Mouse (Mus musculus): ENCODE results near the gene Gm49384. TPM values are rescaled to one million over a fixed set of nuclear protein-coding genes. Genes with fewer than 3 reads are reported as not detected.

Gm49384 gene
- total RNA-seq, 1 experiment from 2014 or later = 6.3 TPM

DNA sequence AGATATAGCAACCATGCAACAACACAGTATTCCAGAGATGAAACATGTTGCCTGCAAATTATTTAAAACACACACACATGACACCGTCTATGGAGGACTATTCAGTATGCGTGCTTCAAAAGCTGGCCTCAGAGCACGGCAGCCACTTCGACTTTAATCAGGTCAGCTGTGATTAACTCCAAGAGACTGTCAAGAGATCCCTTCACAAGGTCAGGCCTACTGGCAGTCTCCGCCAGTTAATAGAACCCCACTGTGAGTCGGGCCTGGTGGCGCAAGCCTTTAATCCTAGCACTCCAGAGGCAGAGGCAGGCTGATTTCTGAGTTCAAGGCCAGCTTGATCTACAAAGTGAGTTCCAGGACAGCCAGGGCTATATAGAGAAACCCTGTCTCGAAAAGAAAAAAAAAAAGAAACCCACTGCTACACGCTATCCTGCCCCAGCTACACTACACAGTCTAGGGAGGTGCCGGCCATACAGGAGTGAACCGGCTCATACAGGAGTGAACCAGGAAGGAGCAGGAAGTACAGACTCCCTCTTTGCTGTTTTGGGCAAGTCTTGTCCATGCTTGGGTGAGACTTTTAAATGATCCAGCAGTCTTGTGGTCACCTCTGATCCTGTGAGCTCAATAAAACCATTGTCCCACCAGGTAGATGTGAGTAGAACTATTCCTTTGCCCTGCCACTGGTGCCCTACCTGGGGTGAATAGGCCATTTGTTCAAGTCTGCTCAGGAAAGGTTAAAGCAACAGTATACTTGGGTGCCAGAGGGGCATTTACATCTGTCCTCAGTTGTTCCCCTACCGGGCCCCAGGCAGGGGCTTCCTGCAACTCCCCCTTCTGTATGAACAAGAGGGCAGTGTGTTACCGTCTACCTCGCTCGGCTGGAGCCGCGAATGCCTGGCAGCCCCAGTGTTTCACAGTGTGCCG is 6.3 kb upstream of the Gm49384 start:
- no peak for ATAC-seq (replicated peaks; ENCODE audit: insufficient number of reproducible peaks, low FRiP score, low TSS enrichment, poor library complexity, severe bottlenecking)

DNA sequence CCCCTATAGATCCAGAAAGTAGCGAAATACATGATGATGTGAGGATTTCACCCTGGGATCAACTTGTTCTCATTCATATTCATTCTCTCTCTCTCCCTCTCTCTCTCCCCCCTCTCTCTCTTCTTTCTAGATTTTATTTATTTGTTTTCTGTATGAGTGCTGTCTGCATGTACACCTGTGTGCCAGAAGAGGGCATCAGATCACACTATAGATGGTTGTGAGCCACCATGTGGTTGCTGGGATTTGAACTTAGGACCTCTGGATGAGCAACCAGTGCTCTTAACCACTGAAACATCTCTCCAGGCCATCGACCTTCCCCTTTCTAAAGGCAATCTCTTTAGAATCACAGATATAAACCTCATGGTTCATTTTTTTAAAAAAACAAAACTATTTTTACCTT is 4.5 kb upstream of the Gm49384 start:
- no peak for ATAC-seq (replicated peaks; ENCODE audit: insufficient number of reproducible peaks, low FRiP score, low TSS enrichment, poor library complexity, severe bottlenecking)

DNA sequence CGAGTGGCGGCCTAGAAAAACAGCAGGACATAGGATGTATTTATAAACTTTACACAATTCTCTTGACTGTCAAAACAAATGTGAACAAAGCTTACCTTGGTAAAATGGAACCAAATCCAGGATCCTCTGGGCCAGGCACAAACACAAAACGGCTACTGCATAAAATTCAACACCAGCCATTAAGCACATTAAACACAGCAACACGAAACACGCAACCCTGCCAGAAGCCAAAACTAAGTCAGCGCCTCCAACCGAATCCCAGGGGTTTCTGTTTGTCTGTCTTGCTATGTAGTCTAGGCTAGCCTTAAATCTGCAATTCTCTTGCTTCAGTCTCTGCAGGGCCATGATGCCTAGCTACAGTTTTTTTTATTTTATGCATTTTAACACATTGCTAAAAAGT is 3.9 kb upstream of the Gm49384 start:
- no peak for ATAC-seq (replicated peaks; ENCODE audit: insufficient number of reproducible peaks, low FRiP score, low TSS enrichment, poor library complexity, severe bottlenecking)

DNA sequence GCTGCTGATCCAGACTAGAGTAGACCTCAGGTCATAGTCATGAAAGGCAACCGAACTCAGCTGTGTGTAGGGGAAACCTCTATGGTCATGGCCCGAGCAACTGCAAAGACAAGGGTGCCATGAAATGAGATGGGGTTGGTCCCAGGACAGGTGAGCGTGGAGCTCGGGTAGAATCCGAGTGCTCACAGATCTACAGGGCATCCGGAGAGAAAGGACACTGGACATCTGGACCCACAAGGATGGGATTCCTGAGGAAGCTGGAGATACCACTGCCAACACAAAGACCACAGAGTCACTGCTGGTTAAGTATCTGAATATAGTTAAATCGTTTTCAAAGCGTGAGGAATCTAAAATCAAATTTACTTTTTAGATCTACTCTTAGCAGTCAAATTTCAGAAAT is 3.3 kb upstream of the Gm49384 start:
- no peak for ATAC-seq (replicated peaks; ENCODE audit: insufficient number of reproducible peaks, low FRiP score, low TSS enrichment, poor library complexity, severe bottlenecking)

DNA sequence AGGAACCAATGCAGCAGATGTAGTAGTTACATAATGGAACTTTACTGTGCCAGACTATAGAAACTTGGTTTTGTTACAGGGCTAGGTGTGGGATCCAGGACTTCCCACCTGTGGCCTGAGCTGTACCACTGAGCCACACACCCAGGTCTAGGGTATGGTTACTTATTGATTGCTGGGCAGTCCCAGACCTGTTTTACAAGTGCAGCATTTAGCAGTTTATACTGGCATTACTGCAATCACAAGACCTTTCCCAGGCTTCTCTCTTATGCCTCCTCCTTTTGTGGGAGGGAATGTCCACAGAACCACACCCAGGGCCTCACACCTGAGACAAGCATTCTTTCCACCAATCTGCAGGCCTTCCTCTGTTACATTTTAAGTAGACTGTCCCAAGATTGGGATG is 5.1 kb downstream of the Gm49384 start:
- ATAC-seq (replicated peaks; ENCODE audit: insufficient number of reproducible peaks, low FRiP score, low TSS enrichment, poor library complexity, severe bottlenecking) = no peak

DNA sequence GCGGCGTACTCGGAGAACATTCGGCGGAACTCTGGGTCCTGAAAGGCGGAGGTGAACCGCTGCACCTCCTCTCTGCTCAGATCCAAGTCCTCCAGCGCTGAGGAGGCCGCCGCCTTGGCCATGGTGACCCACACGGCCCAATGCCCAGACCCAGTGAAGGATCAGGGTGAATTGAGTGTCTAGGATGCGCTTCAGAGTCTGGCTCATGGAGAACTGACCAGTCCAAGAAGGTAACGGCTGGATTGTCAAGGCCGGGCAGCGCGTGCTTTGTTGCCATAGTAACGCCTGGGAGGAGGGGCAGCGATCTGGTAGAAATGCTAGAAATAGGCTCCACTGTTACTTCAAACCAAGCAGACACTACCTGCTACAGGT is 5.9 kb downstream of the Gm49384 start, which contains the start of gene Dnaaf2:
Dnaaf2 (minus strand) TSS at position 266 of the 372 bp plus-strand sequence.
- ATAC-seq (replicated peaks; ENCODE audit: insufficient number of reproducible peaks, low FRiP score, low TSS enrichment, poor library complexity, severe bottlenecking) = peak; percentile 48; the same call in 1 of the 2 replicates

DNA sequence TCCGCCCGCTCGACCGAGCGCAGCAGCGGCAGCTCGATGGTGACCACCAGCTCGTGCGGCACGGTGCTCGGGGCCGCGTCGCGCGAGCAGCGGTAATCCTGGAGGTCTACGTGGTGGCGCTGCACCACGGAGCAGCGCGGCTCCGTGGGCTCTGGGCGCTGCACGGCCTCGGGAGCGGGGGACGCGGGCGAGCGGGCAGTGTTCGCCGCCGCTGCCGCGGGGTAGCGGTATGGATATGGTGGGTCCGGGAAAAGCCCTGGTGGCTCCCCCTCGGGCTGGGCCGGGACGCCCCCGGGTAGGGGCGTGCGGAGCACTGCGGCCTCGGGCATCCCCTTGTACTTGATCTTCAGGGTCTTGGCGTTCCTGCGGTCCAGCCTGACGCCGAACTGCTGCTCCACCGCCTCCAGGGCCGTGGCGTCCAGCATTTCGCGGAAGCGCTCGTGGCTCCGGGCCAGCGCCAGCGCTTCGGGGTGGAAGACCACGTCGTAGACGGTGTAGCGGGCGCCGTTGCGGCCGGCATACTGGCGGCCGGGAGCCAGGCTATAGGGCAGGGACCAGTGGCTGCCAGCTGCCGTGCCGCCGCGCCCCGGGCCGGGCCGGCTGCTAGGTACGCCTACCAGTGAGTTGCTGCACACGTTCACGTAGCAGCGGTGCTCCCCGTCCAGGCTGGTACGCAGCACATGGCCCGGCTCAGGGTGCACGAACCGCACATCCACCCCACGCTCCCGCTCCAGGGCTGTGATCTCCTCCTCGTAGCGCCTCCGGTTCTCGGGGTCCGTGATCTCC is 6.5 kb downstream of the Gm49384 start:
- ATAC-seq (replicated peaks; ENCODE audit: insufficient number of reproducible peaks, low FRiP score, low TSS enrichment, poor library complexity, severe bottlenecking) = 0 out of 2 replicates have a peak, but pooled peaks have one; percentile 32

DNA sequence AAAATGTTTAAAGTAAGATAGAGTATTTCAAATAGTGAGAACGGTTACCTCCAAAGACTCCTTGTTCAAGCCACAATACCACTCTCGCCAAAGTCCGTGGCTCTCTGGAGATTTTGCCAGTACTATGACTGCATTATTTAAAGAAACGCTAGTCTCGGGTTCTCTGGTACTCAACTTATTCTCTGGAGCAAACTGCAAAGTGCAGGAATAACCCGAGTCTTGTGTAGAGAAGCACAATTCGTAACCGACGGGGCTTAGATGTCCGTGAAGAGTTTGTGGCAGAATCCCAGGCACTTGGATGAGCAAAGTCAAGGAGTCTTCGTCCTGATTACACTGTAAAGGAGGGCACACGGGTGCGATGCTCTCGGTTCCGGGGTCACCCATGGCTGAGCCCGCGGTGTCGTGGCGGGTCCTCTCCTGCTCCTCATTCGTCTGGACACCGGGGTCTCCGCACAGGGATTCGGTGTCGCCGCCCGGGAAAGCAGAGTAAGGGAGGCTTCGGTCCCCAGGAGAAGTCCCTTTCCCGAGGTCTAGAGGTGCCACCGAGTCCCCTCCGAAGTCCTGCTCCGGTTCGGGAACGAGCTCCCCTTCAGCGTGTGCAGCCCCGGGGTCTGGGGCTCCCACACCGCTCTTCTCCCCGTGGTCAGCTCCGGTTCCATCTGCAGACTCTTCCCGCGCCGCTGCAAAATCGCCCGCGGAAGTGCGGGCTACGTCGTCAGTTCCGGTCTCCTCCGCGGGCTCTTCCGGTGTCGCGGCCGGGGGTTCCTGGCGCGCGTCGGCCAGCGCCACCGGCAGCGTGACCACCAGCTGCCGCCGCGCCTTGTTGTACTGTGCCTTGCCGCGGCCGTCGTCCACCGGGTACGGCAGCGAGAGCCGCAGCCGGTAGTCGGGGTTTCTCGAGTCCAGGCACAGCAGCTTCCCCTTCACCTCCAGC is 7.4 kb downstream of the Gm49384 start, which contains the start of gene Gm49383:
Gm49383 (minus strand) TSS at position 661 of the 934 bp plus-strand sequence.
- ATAC-seq (replicated peaks; ENCODE audit: insufficient number of reproducible peaks, low FRiP score, low TSS enrichment, poor library complexity, severe bottlenecking) = peak; percentile 62

DNA sequence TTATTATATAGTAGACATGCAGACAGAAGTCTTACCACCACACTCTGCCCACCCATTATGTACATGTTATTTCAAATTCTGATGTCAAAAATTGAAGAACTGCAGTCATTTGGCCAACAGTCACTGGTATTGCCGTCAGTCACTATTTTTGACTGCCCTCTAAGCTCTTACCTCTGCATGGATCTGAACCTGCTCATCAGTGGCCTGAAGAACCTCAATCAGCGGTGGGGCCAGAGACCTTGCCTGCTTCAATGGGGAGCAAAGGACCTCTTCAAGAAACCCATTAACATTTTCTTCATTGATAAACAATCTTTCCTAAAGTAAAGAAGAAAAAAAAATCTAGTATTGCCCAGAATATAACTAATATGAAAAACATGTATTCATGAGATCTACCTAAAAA is 11.4 kb downstream of the Gm49384 start:
- no peak for ATAC-seq (replicated peaks; ENCODE audit: insufficient number of reproducible peaks, low FRiP score, low TSS enrichment, poor library complexity, severe bottlenecking)

DNA sequence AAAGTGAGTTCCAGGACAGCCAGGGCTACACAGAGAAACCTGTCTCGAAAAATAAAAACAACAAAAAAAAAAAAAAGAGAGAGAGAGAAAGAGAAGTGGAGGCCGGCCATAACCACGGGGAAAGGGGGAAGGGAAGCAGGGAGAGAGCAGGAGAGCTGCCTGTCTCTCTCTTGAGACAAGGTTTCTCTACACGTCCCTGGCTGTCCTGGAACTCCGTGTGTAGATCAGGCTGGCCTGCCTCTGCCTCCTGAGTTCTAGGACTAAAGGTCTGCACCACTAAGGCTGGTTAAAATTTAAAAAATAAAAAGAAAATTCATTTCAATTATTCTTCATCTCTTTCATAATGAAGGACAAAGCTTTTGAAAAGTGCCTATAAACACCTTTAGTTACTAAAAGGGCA is 12.7 kb downstream of the Gm49384 start:
- ATAC-seq (replicated peaks; ENCODE audit: insufficient number of reproducible peaks, low FRiP score, low TSS enrichment, poor library complexity, severe bottlenecking) = no peak

DNA sequence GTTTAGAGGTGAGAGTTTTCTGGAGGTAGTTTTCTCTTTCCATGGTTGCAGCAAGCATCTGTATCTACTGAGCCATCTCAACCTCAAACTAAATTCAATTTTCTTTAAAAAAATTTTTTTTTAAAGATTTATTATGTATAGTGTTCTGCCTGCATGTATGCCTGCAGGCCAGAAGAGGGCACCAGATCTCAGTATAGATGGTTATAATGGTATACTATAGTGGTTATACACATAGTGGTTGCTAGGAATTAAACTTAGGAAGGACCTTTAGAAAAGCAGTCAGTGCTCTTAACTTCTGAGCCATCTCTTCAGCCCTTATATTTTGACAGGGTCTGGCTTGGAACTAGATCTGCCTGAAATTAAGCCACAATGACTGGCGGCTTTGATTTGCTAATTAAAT is 13.5 kb downstream of the Gm49384 start:
- ATAC-seq (replicated peaks; ENCODE audit: insufficient number of reproducible peaks, low FRiP score, low TSS enrichment, poor library complexity, severe bottlenecking) = no peak

DNA sequence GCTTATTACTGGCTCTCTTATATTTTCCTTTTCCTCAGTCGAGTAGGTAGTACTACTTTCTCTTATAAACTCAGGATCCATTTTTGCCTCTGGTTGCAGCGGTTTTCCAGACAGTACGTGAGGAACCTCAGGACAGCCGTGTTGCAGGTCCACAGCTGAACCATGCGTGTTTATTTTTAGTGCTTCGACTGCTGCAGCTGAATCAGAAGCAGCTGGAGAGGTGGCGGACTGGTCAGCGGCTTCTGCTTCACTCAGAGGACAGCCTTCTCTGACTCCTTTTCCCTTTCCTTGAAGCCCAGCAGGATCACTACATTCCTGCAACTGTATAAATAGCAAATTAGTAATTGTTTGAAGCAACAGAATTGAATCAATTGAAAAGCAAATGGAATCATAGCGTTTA is 14.0 kb downstream of the Gm49384 start:
- no peak for ATAC-seq (replicated peaks; ENCODE audit: insufficient number of reproducible peaks, low FRiP score, low TSS enrichment, poor library complexity, severe bottlenecking)

DNA sequence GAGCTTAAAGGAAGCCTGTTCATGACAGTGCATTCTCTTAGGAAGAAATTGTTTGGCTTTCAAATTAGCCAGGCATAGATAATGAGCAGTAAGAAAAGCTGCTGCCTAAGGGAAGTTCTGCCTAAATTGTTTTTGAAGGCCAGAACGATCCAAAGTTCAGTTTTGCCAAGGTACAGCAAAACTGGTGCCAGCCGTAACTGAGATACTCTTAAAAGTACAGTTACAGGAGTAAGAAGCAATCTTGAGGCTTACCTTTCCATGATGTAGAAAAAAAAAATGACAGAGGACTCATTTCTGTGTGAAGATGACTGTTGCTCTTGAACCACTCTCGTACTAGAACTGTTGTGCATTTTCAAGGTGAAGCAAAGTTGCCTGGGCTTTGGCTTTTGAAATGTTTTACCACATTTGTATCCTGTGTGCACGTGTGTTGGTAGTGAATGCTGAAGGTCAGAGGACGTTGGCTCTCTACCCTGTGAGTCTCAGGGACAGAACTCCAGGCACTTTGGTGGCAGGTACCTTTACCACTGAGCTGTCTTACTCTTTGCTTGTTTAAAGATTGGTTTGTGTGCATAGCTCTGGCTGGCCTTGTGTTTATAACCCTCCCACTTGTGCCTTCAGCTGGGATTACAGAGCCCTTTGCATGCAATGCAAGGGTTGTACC is 17.1 kb downstream of the Gm49384 start:
- ATAC-seq (replicated peaks; ENCODE audit: insufficient number of reproducible peaks, low FRiP score, low TSS enrichment, poor library complexity, severe bottlenecking) = no peak

DNA sequence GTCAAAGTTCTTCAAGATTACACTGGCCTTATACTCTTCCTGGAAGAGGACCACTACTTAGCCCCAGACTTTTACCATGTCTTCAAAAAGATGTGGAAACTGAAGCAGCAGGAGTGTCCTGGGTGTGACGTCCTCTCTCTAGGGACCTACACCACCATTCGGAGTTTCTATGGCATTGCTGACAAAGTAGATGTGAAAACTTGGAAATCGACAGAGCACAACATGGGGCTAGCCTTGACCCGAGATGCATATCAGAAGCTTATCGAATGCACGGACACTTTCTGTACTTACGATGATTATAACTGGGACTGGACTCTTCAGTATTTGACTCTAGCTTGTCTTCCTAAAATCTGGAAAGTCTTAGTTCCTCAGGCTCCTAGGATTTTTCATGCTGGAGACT is 18.7 kb downstream of the Gm49384 start:
- ATAC-seq (replicated peaks; ENCODE audit: insufficient number of reproducible peaks, low FRiP score, low TSS enrichment, poor library complexity, severe bottlenecking) = no peak

DNA sequence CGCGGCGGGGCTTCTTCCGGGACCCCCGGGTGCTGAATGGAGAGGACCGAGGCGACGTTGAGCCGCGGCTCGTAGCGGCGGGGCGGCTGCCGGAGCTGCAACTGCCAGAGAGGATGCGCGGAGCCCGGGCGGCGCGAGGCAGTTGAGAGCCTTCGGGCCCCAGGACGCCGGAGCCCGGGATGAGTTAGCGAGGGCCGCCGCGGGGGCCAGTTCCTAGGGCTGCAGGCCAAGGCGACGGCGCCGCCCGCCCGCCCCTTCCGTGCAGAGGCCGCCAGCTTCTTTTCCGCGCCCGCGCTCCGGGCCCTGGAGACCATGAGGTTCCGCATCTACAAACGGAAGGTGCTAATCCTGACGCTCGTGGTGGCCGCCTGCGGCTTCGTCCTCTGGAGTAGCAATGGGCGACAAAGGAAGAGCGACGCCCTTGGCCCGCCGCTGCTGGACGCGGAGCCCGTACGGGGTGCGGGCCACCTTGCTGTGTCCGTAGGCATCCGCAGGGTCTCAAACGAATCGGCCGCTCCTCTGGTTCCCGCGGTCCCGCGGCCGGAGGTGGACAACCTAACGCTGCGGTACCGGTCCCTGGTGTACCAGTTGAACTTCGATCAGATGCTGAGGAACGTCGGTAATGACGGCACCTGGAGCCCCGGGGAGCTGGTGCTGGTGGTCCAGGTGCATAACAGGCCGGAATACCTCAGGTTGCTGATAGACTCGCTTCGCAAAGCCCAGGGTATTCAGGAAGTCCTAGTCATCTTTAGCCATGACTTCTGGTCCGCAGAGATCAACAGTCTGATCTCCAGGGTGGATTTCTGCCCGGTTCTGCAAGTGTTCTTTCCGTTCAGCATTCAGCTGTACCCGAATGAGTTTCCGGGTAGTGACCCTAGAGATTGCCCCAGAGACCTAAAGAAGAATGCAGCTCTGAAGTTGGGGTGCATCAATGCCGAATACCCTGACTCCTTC is 19.4 kb downstream of the Gm49384 start:
- peak; percentile 49 for ATAC-seq (replicated peaks; ENCODE audit: insufficient number of reproducible peaks, low FRiP score, low TSS enrichment, poor library complexity, severe bottlenecking)

DNA sequence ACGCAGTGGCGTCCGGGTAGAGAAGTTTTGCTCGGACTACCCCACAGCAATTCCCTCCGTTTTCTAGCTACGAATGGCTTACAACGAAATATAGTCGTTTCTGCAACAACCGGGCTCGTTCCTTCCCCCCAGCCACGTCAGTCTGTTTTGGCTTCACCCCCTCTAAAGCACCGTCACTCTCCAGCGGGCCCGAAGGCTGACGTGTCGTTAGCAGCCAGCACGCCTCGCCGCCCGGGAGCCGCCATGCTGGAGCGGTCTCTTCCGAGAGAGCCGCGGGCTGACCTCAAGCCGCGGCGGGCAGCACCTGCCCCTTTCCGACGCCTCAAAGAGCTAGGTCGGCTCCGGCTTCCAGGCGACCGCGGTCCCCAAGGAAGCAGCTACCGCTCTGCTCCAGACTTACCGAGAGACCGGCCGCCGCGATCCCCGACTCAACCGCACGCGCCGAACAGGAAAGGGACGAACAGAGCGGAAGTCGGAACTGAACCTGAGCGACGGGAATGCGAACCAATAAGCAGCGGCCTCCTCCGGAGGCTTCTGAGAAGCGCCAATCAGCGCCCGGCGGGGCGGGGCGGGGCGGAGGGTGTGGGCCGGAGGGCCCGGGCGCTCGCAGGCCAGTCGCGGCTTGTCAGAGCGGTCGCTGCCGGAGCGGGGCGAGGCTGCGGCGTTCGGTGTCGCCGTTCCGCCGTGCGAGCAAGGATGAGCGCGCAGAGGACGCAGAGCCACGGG is 20.3 kb downstream of the Gm49384 start, which contains the start of the genes Rpl36al and Mgat2:
Rpl36al (minus strand) TSS at position 501 of the 726 bp plus-strand sequence.
Mgat2 (plus strand) TSS at position 575 of the 726 bp plus-strand sequence.
- peak; percentile 92 for ATAC-seq (replicated peaks; ENCODE audit: insufficient number of reproducible peaks, low FRiP score, low TSS enrichment, poor library complexity, severe bottlenecking)
